Mouse (Mus musculus) midbrain, embryonic 14.5 days (tissue): Measurements from ENCODE around the gene Ppfibp2. TPM values are rescaled to one million over a fixed set of nuclear protein-coding genes. Genes with fewer than 3 reads are reported as not detected.
A peak's percentile ranks its signal among the peaks of the same experiment; 100 is the strongest.

ENCODE experiments used
- ATAC-seq: fragments of 200-750 bp; cut with Nextera tagmentation; 2 replicates; pipeline ENCODE4 v1.8.0; 2017; ENCODE audit warnings: moderate number of reproducible peaks, moderate library complexity; ENCODE audit not compliant: low FRiP score, low TSS enrichment
- DNase-seq: peaks from one replicate; pipeline ENCODE4 v3.0.0-alpha.2; 2015
- H3K27ac ChIP-seq: fragments of 300-500 bp; sonication (generic); replicated peaks from 2 replicates; pipeline ENCODE4 v1.5.1; 2014; ENCODE audit warnings: mild to moderate bottlenecking, low read depth, low read length, moderate library complexity
- H3K27me3 ChIP-seq: fragments of 300-500 bp; sonication (generic); 2 replicates; pipeline ENCODE4 v1.6.1; 2014; ENCODE audit warnings: low read length, control low read depth, mixed read lengths; ENCODE audit not compliant: control insufficient read depth, insufficient read depth
- H3K36me3 ChIP-seq: fragments of 300-500 bp; sonication (generic); 2 replicates; pipeline ENCODE4 v1.6.1; 2014; ENCODE audit warnings: low read length, control low read depth; ENCODE audit not compliant: control insufficient read depth, insufficient read depth
- H3K4me1 ChIP-seq: fragments of 300-500 bp; sonication (generic); 2 replicates; pipeline ENCODE4 v1.6.1; 2014; ENCODE audit warnings: mild to moderate bottlenecking, antibody characterized with exemption, low read length, control low read depth; ENCODE audit not compliant: control insufficient read depth, insufficient read depth
- H3K4me2 ChIP-seq: fragments of 300-500 bp; sonication (generic); 2 replicates; pipeline ENCODE4 v1.6.1; 2014; ENCODE audit warnings: mild to moderate bottlenecking, low read length, moderate library complexity
- H3K4me3 ChIP-seq: fragments of 300-500 bp; sonication (generic); replicated peaks from 2 replicates; pipeline ENCODE4 v1.5.1; 2014; ENCODE audit warnings: low read depth, low read length
- H3K9ac ChIP-seq: fragments of 300-500 bp; sonication (generic); replicated peaks from 2 replicates; pipeline ENCODE4 v1.6.1; 2014; ENCODE audit warnings: mild to moderate bottlenecking, low read length, moderate library complexity
- H3K9me3 ChIP-seq: fragments of 300-500 bp; sonication (generic); 2 replicates; pipeline ENCODE4 v1.6.1; 2016; ENCODE audit warnings: low read length, control low read depth, mixed read lengths; ENCODE audit not compliant: control insufficient read depth
- WGBS: fragments of 180-500 bp; shearing (Covaris S2); extraction: QIAGEN DNeasy Blood & Tissue Kit; methylation state at CpG from one replicate; pipeline ENCODE4 v1.1.7; 2014; 5-methylcytosine and 5-hydroxymethylcytosine counted together
- polyA plus RNA-seq: library from polyadenylated mRNA; unstranded; fragments of >200 nt; fragmentation: Nextera tagmentation; extraction: Ambion mirVana; gene quantifications from 2 replicates; pipeline ENCODE4 v1.2.1, GENCODE M21; 2014

The Ppfibp2 gene
- polyA plus RNA-seq, 1 experiment from 2014 or later = 1.0 TPM

DNA sequence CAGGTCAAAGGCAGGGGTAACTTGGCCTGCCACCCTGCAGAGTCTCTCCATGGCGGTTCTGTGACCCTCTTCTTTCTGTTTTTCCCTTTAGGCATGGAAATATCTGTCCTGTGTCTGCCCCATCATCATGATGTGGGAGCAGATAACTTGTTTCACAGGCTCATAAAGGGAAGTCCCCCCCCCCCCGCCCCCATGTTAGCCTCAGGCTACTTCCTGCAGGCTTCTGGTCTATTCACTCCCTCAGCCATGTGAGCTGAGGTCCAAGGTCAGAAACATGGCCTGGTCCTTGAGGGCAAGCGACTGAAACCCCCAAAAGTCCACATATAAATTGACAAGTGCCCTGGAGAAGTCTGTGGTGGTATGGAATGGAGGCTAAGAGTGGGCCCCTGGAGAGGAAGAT lies 25.1 kb downstream of the Ppfibp2 start:
- Histone ChIP-seq H3K4me2 (no peak overlapping the region), H3K9ac (no peak overlapping the region), H3K9me3 (no peaks in the 10 kb centered on the region), H3K36me3 (no peaks in the 10 kb centered on the region), H3K4me1 (no peaks in the 10 kb centered on the region), H3K27me3 (no peaks in the 10 kb centered on the region), H3K4me3 (no peak overlapping the region), H3K27ac (no peak overlapping the region)
- WGBS = 79% methylated on average over 3 of the region's 3 CpGs
- DNase-seq = no peak
- no peak for ATAC-seq

DNA sequence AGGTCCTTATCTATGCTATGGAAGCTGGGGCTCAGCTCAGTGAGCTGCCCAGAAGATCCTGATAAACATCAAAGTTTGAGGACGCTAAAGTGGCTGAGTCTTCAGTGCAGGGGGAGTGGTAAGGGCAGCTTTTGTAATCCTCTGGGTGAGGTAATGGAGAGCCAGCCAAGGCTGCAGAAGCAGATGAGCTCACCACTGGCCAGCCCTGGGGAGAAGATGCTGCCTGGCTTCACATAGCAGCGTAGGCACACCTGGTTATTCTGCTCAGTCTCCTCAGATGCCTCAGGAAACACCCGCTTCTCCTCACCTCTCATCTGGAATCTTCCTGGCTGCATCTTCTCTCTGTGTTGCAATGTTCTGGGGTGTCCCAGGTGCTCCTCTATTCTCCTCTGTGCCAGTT lies 29.4 kb downstream of the Ppfibp2 start:
- no peak for ATAC-seq
- H3K4me1 ChIP-seq = no peaks in the 10 kb centered on the region
- 62% methylated on average over 3 of the region's 3 CpGs for WGBS

DNA sequence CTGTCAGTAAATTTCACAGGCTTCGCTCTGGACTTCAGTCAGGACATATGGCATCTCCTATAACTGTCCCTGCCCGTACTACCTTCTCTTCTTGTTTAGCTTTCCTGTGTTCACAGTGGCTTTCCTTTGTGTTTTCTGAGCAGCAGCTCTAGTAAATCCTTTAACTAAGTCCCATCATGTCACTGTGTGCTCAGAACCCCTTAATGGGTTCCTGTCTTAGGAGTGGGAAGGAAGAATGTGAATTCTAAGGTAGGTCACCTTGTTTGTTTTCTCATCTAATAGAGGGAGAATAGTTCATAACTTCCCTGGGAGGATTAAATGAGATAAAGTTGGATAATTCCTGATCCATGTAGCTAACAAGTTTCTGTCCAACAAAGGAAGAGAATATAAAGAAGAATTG lies 30.1 kb downstream of the Ppfibp2 start, which contains the start of gene 5330417H12Rik:
5330417H12Rik (minus strand) TSS at position 101 of the 400 bp plus-strand sequence.
- Histone ChIP-seq H3K4me1 (no peaks in the 10 kb centered on the region), H3K36me3 (no peaks in the 10 kb centered on the region), H3K4me2 (no peak within 1 kb of the TSS), H3K9me3 (no peaks in the 10 kb centered on the region), H3K27me3 (no peaks in the 10 kb centered on the region), H3K9ac (no peak within 1 kb of the TSS), H3K27ac (no peak within 1 kb of the TSS), H3K4me3 (no peak within 1 kb of the TSS)
- ATAC-seq = no peak
- WGBS = 86% methylated on average over 2 of the region's 2 CpGs
- DNase-seq = no peak

More for the DNA sequence above, 29.4 kb downstream of the Ppfibp2 start:
- Histone ChIP-seq H3K4me2 (no peak overlapping the region), H3K27me3 (no peaks in the 10 kb centered on the region), H3K9me3 (no peaks in the 10 kb centered on the region), H3K4me3 (no peak overlapping the region), H3K27ac (no peak overlapping the region), H3K36me3 (no peaks in the 10 kb centered on the region), H3K9ac (no peak overlapping the region)
- DNase-seq = no peak

DNA sequence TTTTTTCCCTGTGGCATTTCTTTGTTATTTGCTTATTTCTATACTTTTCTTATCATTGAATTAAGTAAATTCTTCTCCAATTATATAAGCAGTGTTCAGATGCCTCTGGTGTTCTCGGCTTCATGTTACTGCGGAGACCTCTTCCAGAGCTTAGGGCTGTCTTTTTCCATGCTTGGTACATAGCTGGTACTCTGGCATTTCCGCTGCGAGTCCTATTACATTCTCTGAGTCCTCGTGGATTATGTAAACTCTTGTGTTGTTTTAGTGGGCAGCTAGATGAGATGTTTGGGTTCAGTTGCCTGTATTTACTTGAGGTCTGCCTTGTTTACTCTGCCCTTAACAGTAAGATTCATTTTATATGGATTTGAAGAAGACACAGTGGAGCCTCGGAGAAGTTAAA lies 30.8 kb downstream of the Ppfibp2 start:
- Histone ChIP-seq H3K4me1 (no peaks in the 10 kb centered on the region), H3K9me3 (no peaks in the 10 kb centered on the region), H3K27me3 (no peaks in the 10 kb centered on the region), H3K27ac (no peak overlapping the region), H3K36me3 (no peaks in the 10 kb centered on the region), H3K4me2 (no peak overlapping the region), H3K9ac (no peak overlapping the region), H3K4me3 (no peak overlapping the region)
- 88% methylated on average over 6 of the region's 6 CpGs for WGBS
- DNase-seq (no peak), ATAC-seq (no peak)

DNA sequence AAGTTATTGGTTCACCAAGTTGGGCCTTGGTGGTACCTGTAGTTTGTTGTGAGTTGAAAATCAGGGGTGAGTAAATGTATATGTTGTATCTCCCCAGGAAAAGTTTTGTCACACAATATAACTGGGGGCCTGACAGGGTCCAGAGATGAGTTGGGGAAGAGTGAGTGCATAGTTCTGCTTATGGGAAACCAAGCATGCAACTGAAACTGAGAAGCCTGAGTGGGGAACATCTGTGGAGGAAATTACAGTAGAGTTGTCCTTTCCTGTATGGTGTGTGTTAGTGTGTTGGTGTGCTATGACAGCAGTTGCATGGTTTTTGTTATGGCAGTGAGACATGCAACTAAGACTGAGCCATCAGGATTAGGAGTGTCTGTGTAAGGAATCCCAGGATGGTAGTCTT lies 33.4 kb downstream of the Ppfibp2 start:
- Histone ChIP-seq H3K4me1 (no peaks in the 10 kb centered on the region), H3K4me2 (no peak overlapping the region), H3K36me3 (no peaks in the 10 kb centered on the region), H3K9ac (no peak overlapping the region), H3K9me3 (no peaks in the 10 kb centered on the region), H3K4me3 (no peak overlapping the region), H3K27me3 (no peaks in the 10 kb centered on the region), H3K27ac (no peak overlapping the region)
- ATAC-seq (no peak), DNase-seq (no peak)

DNA sequence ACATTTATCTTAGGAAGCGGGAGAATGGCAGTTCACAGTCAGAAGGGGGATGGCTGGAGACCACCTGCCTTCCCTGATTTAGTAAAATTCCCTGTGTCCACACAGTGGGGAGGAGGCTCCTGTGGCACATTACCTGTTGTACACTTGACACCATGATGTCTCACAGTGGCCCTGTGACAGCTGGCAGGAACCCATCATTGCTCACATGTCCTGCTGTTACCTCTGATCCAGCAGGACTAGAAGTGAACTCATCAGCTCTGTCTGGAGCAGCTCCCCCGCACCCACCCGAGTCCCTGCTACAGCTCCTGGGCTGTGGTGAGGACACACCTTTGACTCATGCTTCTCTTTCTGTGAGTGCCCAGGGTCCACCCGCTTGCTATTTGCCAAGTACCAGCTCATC lies 38.2 kb downstream of the Ppfibp2 start:
- H3K9me3 ChIP-seq = no peaks in the 10 kb centered on the region
- WGBS = 91% methylated on average over 4 of the region's 4 CpGs

DNA sequence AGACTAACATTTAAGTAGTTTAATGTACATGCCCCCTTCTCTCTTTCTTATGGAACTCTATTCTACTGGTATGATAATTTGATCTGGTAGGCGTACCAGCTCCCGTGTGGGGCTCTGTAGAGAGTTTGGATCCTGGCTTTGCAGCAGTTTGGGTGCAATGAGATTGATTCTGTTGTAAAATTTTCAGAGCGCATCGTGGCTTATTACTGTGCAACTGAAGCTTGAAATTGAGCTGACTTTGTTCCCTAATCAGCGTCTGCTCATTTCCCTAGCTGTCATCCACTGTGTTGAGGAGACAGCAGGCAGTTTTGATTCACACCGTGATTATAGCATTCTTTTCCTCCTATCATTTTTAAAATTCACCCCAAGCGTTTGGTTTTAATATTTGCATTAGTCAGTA lies 42.4 kb downstream of the Ppfibp2 start:
- Histone ChIP-seq H3K27me3 (no peaks in the 10 kb centered on the region), H3K4me2 (no peak overlapping the region), H3K36me3 (no peaks in the 10 kb centered on the region), H3K9ac (no peak overlapping the region), H3K4me3 (no peak overlapping the region), H3K9me3 (no peaks in the 10 kb centered on the region), H3K4me1 (no peaks in the 10 kb centered on the region), H3K27ac (no peak overlapping the region)
- WGBS = 75% methylated on average over 7 of the region's 7 CpGs
- DNase-seq = peak; percentile 12
- no peak for ATAC-seq

More for the DNA sequence above, 38.2 kb downstream of the Ppfibp2 start:
- H3K27ac ChIP-seq = no peak overlapping the region
- no peaks in the 10 kb centered on the region for H3K27me3 ChIP-seq
- H3K4me3 ChIP-seq = no peak overlapping the region
- H3K36me3 ChIP-seq = no peaks in the 10 kb centered on the region
- ATAC-seq (no peak), DNase-seq (no peak)
- H3K4me1 ChIP-seq = no peaks in the 10 kb centered on the region
- no peak overlapping the region for H3K9ac ChIP-seq
- no peak overlapping the region for H3K4me2 ChIP-seq

DNA sequence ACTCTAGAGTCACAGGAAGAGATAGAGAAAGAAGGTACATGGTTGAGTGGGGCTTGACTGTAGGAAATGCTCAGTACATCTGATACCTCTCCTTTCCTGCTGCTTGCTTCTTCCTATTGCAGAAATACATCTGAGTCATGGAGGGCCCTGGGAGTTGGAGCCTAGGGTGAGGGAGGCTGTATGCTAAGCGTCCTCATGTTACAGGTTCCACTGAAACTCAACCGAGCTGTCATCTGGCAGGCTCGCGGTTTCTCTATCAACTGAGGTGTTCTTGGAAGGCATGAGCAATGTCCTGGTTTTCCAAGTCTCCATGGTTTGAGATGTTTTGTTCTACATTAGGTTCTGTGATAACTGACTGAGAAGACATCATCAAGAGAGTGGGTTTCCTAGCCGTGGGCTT lies 43.0 kb downstream of the Ppfibp2 start:
- Histone ChIP-seq H3K9me3 (no peaks in the 10 kb centered on the region), H3K4me3 (no peak overlapping the region), H3K27ac (no peak overlapping the region), H3K4me1 (no peaks in the 10 kb centered on the region), H3K9ac (no peak overlapping the region), H3K4me2 (no peak overlapping the region), H3K27me3 (no peaks in the 10 kb centered on the region), H3K36me3 (no peaks in the 10 kb centered on the region)
- ATAC-seq (no peak), DNase-seq (no peak)
- WGBS = 94% methylated on average over 5 of the region's 5 CpGs

DNA sequence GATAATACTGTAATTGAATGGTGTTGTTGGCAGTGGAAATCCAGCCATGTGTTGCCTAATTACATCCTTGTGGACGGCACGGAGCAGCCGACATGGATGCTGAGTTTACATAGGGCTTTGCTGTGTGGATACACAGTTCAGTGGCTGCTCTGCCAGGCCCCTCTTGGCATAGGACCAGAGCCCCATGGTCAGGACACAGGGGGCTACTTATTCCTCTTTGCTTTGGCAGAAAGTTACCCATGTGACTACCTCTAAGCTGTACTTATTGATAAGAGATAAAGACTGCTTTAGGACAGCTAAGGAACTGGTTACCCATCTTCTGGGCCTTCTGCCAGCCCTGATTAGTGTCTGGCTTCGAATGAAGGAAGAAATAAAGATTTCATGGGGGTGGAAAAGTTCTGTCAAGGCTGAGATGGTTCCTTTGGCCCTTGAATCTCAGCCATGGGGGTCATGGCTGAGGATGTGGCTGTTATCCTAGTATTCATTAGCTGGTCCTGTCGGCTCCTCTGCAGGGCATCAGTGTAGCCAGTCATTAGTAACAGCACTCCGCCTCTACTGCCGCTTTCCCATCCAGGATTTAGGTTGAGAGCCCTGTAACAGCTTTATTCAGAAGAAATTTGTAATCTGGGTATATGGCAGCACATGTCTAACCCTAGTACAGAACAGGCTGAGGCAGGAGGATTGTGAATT lies 47.7 kb downstream of the Ppfibp2 start:
- no peak overlapping the region for H3K4me2 ChIP-seq
- H3K27ac ChIP-seq = no peak overlapping the region
- WGBS = 75% methylated on average over 7 of the region's 7 CpGs
- no peak overlapping the region for H3K9ac ChIP-seq
- peak; percentile 42 for DNase-seq
- H3K4me1 ChIP-seq = no peaks in the 10 kb centered on the region
- peak; percentile 53 for ATAC-seq
- H3K27me3 ChIP-seq = no peaks in the 10 kb centered on the region
- H3K4me3 ChIP-seq = no peak overlapping the region
- no peaks in the 10 kb centered on the region for H3K36me3 ChIP-seq
- H3K9me3 ChIP-seq = no peaks in the 10 kb centered on the region
